Mouse (Mus musculus) neural tube, embryonic 10.5 days (tissue): ENCODE measurements around the gene 1700067K01Rik.

Experiments used
- DNase-seq: peaks from one replicate; pipeline ENCODE4 v3.0.0-alpha.2; 2017; ENCODE audit warnings: low spot score; ENCODE audit errors: extremely low spot score

Gene 1700067K01Rik

GRCm38 (mm10) chr8:84010625-84011611, 9.6 kb downstream of the 1700067K01Rik start:
- peak; percentile 87 for DNase-seq

- no peak for DNase-seq
Measured at GRCm38 (mm10) chr8:84011705-84012498, 10.6 kb downstream of the 1700067K01Rik start, which contains the start of gene 2210011C24Rik. TSS of gene 2210011C24Rik (minus strand) at chr8:84012171.

GRCm38 (mm10) chr8:84012499-84013165, 11.3 kb downstream of the 1700067K01Rik start:
- DNase-seq = no peak

- DNase-seq = no peak
Measured at GRCm38 (mm10) chr8:84015833-84016232, 14.5 kb downstream of the 1700067K01Rik start.

- DNase-seq = no peak
Measured at GRCm38 (mm10) chr8:84019738-84020137, 18.4 kb downstream of the 1700067K01Rik start.

- DNase-seq = no peak
Measured at GRCm38 (mm10) chr8:84021096-84021495, 19.8 kb downstream of the 1700067K01Rik start, which contains the start of gene Palm3. TSS of gene Palm3 (plus strand) at chr8:84021471.

GRCm38 (mm10) chr8:84021569-84021968, 20.3 kb downstream of the 1700067K01Rik start:
- no peak for DNase-seq

GRCm38 (mm10) chr8:84023085-84023484, 21.8 kb downstream of the 1700067K01Rik start:
- DNase-seq = no peak

- DNase-seq = no peak
Measured at GRCm38 (mm10) chr8:84023631-84024030, 22.3 kb downstream of the 1700067K01Rik start.

- peak; percentile 70 for DNase-seq
Measured at GRCm38 (mm10) chr8:84024171-84024570, 22.9 kb downstream of the 1700067K01Rik start.

- peak; percentile 69 for DNase-seq
Measured at GRCm38 (mm10) chr8:84025863-84026262, 24.6 kb downstream of the 1700067K01Rik start.

GRCm38 (mm10) chr8:84027449-84027848, 26.1 kb downstream of the 1700067K01Rik start:
- DNase-seq = no peak

- DNase-seq = no peak
Measured at GRCm38 (mm10) chr8:84029272-84029671, 28.0 kb downstream of the 1700067K01Rik start.

- no peak for DNase-seq
Measured at GRCm38 (mm10) chr8:84032777-84033176, 31.5 kb downstream of the 1700067K01Rik start.

GRCm38 (mm10) chr8:84038015-84038414, 36.7 kb downstream of the 1700067K01Rik start:
- no peak for DNase-seq

- DNase-seq = peak; percentile 87
Measured at GRCm38 (mm10) chr8:84039050-84039449, 37.7 kb downstream of the 1700067K01Rik start.

GRCm38 (mm10) chr8:84042066-84042947, 41.0 kb downstream of the 1700067K01Rik start, which contains the start of gene Il27ra:
TSS of gene Il27ra (minus strand) at chr8:84042589.
- DNase-seq = peak; percentile 69

GRCm38 (mm10) chr8:84042948-84043342, 41.6 kb downstream of the 1700067K01Rik start:
- no peak for DNase-seq

- DNase-seq = no peak
Measured at GRCm38 (mm10) chr8:84044103-84044502, 42.8 kb downstream of the 1700067K01Rik start.

- DNase-seq = no peak
Measured at GRCm38 (mm10) chr8:84044900-84045299, 43.6 kb downstream of the 1700067K01Rik start, which contains the start of gene Rln3. TSS of gene Rln3 (minus strand) at chr8:84045000.
